Mouse (Mus musculus) adrenal gland (tissue): ENCODE data around the gene Itga3.

Experiments
- intact Hi-C: fragments of 180-260 bp; cut with DNase I; formaldehyde crosslinking; loops from one replicate; pipeline ENCODE4 v1.15.1; 2025

The Itga3 gene

GRCm38 (mm10) chr11:95072136-95072535, 4.5 kb downstream of the Itga3 start:
- intact Hi-C loops, result no loop called here

- intact Hi-C loops, result no loop called here
Observed at GRCm38 (mm10) chr11:95071266-95071665, 5.3 kb downstream of the Itga3 start.

GRCm38 (mm10) chr11:95070140-95071107, 6.2 kb downstream of the Itga3 start:
- intact Hi-C loops, result no loop called here

GRCm38 (mm10) chr11:95069226-95069957, 7.2 kb downstream of the Itga3 start:
- intact Hi-C loops, result no loop called here

- intact Hi-C loops, result no loop called here
Observed at GRCm38 (mm10) chr11:95056768-95057501, 19.7 kb downstream of the Itga3 start.

GRCm38 (mm10) chr11:95053062-95053461, 23.5 kb downstream of the Itga3 start:
- intact Hi-C loops, result no loop called here

- intact Hi-C loops, result loop anchor here (1.0 to 10.0 kb wide), 2 partner anchors 60 to 208 kb away; no protein-coding TSS in a partner anchor
Observed at GRCm38 (mm10) chr11:95046980-95047680, 29.5 kb downstream of the Itga3 start.

GRCm38 (mm10) chr11:95044185-95044870, 32.3 kb downstream of the Itga3 start:
- intact Hi-C loops, result loop anchor here (10.0 kb wide), 1 partner anchor 210 kb away; no protein-coding TSS in a partner anchor

- intact Hi-C loops, result loop anchor here (10.0 kb wide), 1 partner anchor 211 kb away; no protein-coding TSS in a partner anchor
Observed at GRCm38 (mm10) chr11:95043608-95044007, 33.0 kb downstream of the Itga3 start.

GRCm38 (mm10) chr11:95043060-95043459, 33.5 kb downstream of the Itga3 start:
- intact Hi-C loops, result loop anchor here (10.0 kb wide), 1 partner anchor 212 kb away; no protein-coding TSS in a partner anchor

- intact Hi-C loops, result loop anchor here (10.0 kb wide), 1 partner anchor 213 kb away; no protein-coding TSS in a partner anchor
Observed at GRCm38 (mm10) chr11:95042096-95042495, 34.5 kb downstream of the Itga3 start.

GRCm38 (mm10) chr11:95041139-95041609, 35.4 kb downstream of the Itga3 start, which contains the start of gene Pdk2:
Pdk2 (minus strand) TSS chr11:95041354.
- intact Hi-C loops, result loop anchor here (10.0 kb wide), 1 partner anchor 214 kb away; no protein-coding TSS in a partner anchor

GRCm38 (mm10) chr11:95040491-95041138, 36.0 kb downstream of the Itga3 start:
- intact Hi-C loops, result loop anchor here (10.0 kb wide), 1 partner anchor 214 kb away; no protein-coding TSS in a partner anchor

- intact Hi-C loops, result loop anchor here (10.0 kb wide), 1 partner anchor 215 kb away; no protein-coding TSS in a partner anchor
Observed at GRCm38 (mm10) chr11:95039766-95040165, 36.8 kb downstream of the Itga3 start.

- intact Hi-C loops, result no loop called here
Observed at GRCm38 (mm10) chr11:95038818-95039655, 37.6 kb downstream of the Itga3 start.

- intact Hi-C loops, result no loop called here
Observed at GRCm38 (mm10) chr11:95038156-95038817, 38.3 kb downstream of the Itga3 start.

- intact Hi-C loops, result no loop called here
Observed at GRCm38 (mm10) chr11:95037306-95037705, 39.3 kb downstream of the Itga3 start.
